Mouse (Mus musculus) liver, embryonic 12.5 days (tissue): ENCODE measurements around the gene E130218I03Rik. TPM values are rescaled to one million over a fixed set of nuclear protein-coding genes. Genes with fewer than 3 reads are reported as not detected.

Experiments
- polyA plus RNA-seq: library from polyadenylated mRNA; unstranded; fragments of >200 nt; fragmentation: Nextera tagmentation; extraction: Ambion mirVana; gene quantifications from 2 replicates; pipeline ENCODE4 v1.2.1, GENCODE M21; 2016

Gene E130218I03Rik
- polyA plus RNA-seq, 1 experiment from 2014 or later = 0.30 TPM

Other genes starting within 250 kb of the E130218I03Rik start
- gene Dhdds, start 242.7 kb upstream of the E130218I03Rik start, polyA plus RNA-seq = 24.5 and 25.6 TPM in 2 replicates
- 4.2 and 5.8 TPM in 2 replicates for gene Lin28a, start 224.8 kb upstream of the E130218I03Rik start, polyA plus RNA-seq
- gene Zfp683, start 189.8 kb upstream of the E130218I03Rik start, polyA plus RNA-seq = not detected in 2 replicates
- gene Crybg2, start 182.8 kb upstream of the E130218I03Rik start, polyA plus RNA-seq = 0.71 and 0.82 TPM in 2 replicates
- gene Cd52, start 148.6 kb upstream of the E130218I03Rik start, polyA plus RNA-seq = 18.5 and 21.5 TPM in 2 replicates
- 3.4 and 3.7 TPM in 2 replicates for gene Ubxn11, start 141.1 kb upstream of the E130218I03Rik start, polyA plus RNA-seq
- gene Sh3bgrl3, start 114.9 kb upstream of the E130218I03Rik start, polyA plus RNA-seq = 187 and 205 TPM in 2 replicates
- 37.5 and 38.0 TPM in 2 replicates for gene Cep85, start 56.5 kb upstream of the E130218I03Rik start, polyA plus RNA-seq
- gene Gm7534, start 40.7 kb upstream of the E130218I03Rik start, polyA plus RNA-seq = not detected in 2 replicates
- not detected in 2 replicates for gene Catsper4, start 16.3 kb upstream of the E130218I03Rik start, polyA plus RNA-seq
- gene Cnksr1, start 5.3 kb upstream of the E130218I03Rik start, polyA plus RNA-seq = 0.19 TPM in 1 of 2 replicates, not detected in the other
- gene Zfp593, start 1.9 kb downstream of the E130218I03Rik start, polyA plus RNA-seq = 15.7 and 16.5 TPM in 2 replicates
- gene Gm30191, start 3.3 kb downstream of the E130218I03Rik start, polyA plus RNA-seq = not detected in 2 replicates
- gene Grrp1, start 10.4 kb downstream of the E130218I03Rik start, polyA plus RNA-seq = 1.5 and 1.8 TPM in 2 replicates
- gene Pdik1l, start 44.2 kb downstream of the E130218I03Rik start, polyA plus RNA-seq = 14.9 and 16.4 TPM in 2 replicates
- gene Trim63, start 71.5 kb downstream of the E130218I03Rik start, polyA plus RNA-seq = 0.20 and 0.23 TPM in 2 replicates
- not detected in 2 replicates for gene Slc30a2, start 99.5 kb downstream of the E130218I03Rik start, polyA plus RNA-seq
- 0.25 and 0.36 TPM in 2 replicates for gene Extl1, start 140.2 kb downstream of the E130218I03Rik start, polyA plus RNA-seq
- gene Pafah2, start 152.7 kb downstream of the E130218I03Rik start, polyA plus RNA-seq = 4.7 and 5.2 TPM in 2 replicates
- gene Stmn1, start 224.7 kb downstream of the E130218I03Rik start, polyA plus RNA-seq = 558 and 570 TPM in 2 replicates